Mouse (Mus musculus) MEL (cell line): ENCODE measurements around the gene Lmo1.

ENCODE experiments used
- CHD1 ChIP-seq: IDR thresholded peaks from 2 replicates; pipeline ENCODE4 v1.6.1; 2012; ENCODE audit warnings: low read depth, mild to moderate bottlenecking, inconsistent platforms, low read length, improper control_type of control experiment
- CTCF ChIP-seq, 3 experiments: IDR thresholded peaks in 2 of 3; conservative IDR thresholded peaks in 1 of 3; 2 replicates each; pipeline ENCODE4 v1.5.1; 2011 to 2012; ENCODE audit warnings: low read length in 3 of 3, low read depth in 2 of 3, mild to moderate bottlenecking in 2 of 3, improper control_type of control experiment in 1 of 3, inconsistent platforms in 1 of 3, mixed read lengths in 1 of 3, moderate library complexity in 1 of 3; ENCODE audit not compliant: control insufficient read depth in 1 of 3, insufficient read depth in 1 of 3, poor library complexity in 1 of 3, severe bottlenecking in 1 of 3
- MXI1 ChIP-seq: IDR thresholded peaks from 2 replicates; pipeline ENCODE4 v1.6.1; 2011; ENCODE audit warnings: mild to moderate bottlenecking, low read depth, low read length, improper control_type of control experiment
- POLR2AphosphoS2 ChIP-seq: IDR thresholded peaks from 2 replicates; pipeline ENCODE4 v1.6.1; 2011; ENCODE audit warnings: low read length, improper control_type of control experiment

- no peak for TF ChIP-seq CTCF (IDR thresholded peaks at IDR 0.05 in 2 of 3, conservative IDR thresholded peaks at IDR 0.05 in 1 of 3; ENCODE audit: control insufficient read depth in 1 of 3, insufficient read depth in 1 of 3, low read depth in 2 of 3, low read length in 3 of 3, poor library complexity in 1 of 3, severe bottlenecking in 1 of 3)
- no peak for TF ChIP-seq POLR2AphosphoS2
- no peak for TF ChIP-seq CHD1
- TF ChIP-seq MXI1, result no peak
These were observed 43.9 kb upstream of the Lmo1 start for GRCm38 (mm10) chr7:109218977-109219271.
